Mouse (Mus musculus) gastrocnemius, adult 18-20 months (tissue): ENCODE data around the gene S100a2. TPM values are rescaled to one million over a fixed set of nuclear protein-coding genes. Genes with fewer than 3 reads are reported as not detected.

ENCODE experiments used
- DNase-seq: peaks from one replicate; pipeline ENCODE4 v3.0.0; 2021; ENCODE audit warnings: low spot score
- total RNA-seq, 2 experiments: library from RNA; stranded (reverse); gene quantifications; 2 replicates each; pipeline ENCODE4 v1.2.3; 2021

S100a2 gene
- total RNA-seq, 2 experiments from 2014 or later: not detected

- DNase-seq: no peak
Observed at GRCm38 (mm10) chr3:90595556-90595955, 5.5 kb downstream of the S100a2 start.

- no peak for DNase-seq
Observed at GRCm38 (mm10) chr3:90596810-90597209, 6.8 kb downstream of the S100a2 start.

- no peak for DNase-seq
Observed at GRCm38 (mm10) chr3:90597736-90598135, 7.7 kb downstream of the S100a2 start.

GRCm38 (mm10) chr3:90598212-90598611, 8.2 kb downstream of the S100a2 start:
- DNase-seq: no peak

GRCm38 (mm10) chr3:90599401-90599800, 9.4 kb downstream of the S100a2 start:
- no peak for DNase-seq

GRCm38 (mm10) chr3:90600036-90600435, 10.0 kb downstream of the S100a2 start:
- DNase-seq: no peak

GRCm38 (mm10) chr3:90600458-90601195, 10.6 kb downstream of the S100a2 start:
- peak; percentile 62 for DNase-seq

- DNase-seq: no peak
Observed at GRCm38 (mm10) chr3:90601486-90602110, 11.6 kb downstream of the S100a2 start, which contains the start of gene Gm42674. TSS of gene Gm42674 (plus strand) at chr3:90601904.

GRCm38 (mm10) chr3:90603623-90604022, 13.6 kb downstream of the S100a2 start, which contains the start of gene S100a4:
TSS of gene S100a4 (plus strand) at chr3:90603771.
- DNase-seq: no peak

GRCm38 (mm10) chr3:90604416-90604815, 14.4 kb downstream of the S100a2 start:
- peak; percentile 86 for DNase-seq

GRCm38 (mm10) chr3:90605049-90605448, 15.0 kb downstream of the S100a2 start:
- DNase-seq: no peak

- no peak for DNase-seq
Observed at GRCm38 (mm10) chr3:90605736-90606135, 15.7 kb downstream of the S100a2 start.

GRCm38 (mm10) chr3:90606185-90606584, 16.1 kb downstream of the S100a2 start:
- peak; percentile 59 for DNase-seq

GRCm38 (mm10) chr3:90607361-90607760, 17.3 kb downstream of the S100a2 start:
- DNase-seq: no peak

GRCm38 (mm10) chr3:90608223-90608622, 18.2 kb downstream of the S100a2 start, which contains the start of gene S100a5:
TSS of gene S100a5 (plus strand) at chr3:90608523.
- DNase-seq: no peak

GRCm38 (mm10) chr3:90609102-90609501, 19.1 kb downstream of the S100a2 start:
- no peak for DNase-seq

- DNase-seq: no peak
Observed at GRCm38 (mm10) chr3:90611494-90611893, 21.4 kb downstream of the S100a2 start.

- no peak for DNase-seq
Observed at GRCm38 (mm10) chr3:90612061-90612460, 22.0 kb downstream of the S100a2 start.

GRCm38 (mm10) chr3:90612728-90613291, 22.8 kb downstream of the S100a2 start, which contains the start of gene S100a6:
TSS of gene S100a6 (plus strand) at chr3:90612882.
- peak; percentile 86 for DNase-seq

- DNase-seq: no peak
Observed at GRCm38 (mm10) chr3:90613461-90614147, 23.6 kb downstream of the S100a2 start.

GRCm38 (mm10) chr3:90614148-90614530, 24.1 kb downstream of the S100a2 start:
- no peak for DNase-seq
